Mouse (Mus musculus): ENCODE measurements around the gene Trp53bp1. TPM values are rescaled to one million over a fixed set of nuclear protein-coding genes. Genes with fewer than 3 reads are reported as not detected.

The Trp53bp1 gene
- polyA plus RNA-seq, 1 experiment from 2014 or later = 23.3 TPM

GRCm38 (mm10) chr2:121292316-121293013 is 21.3 kb upstream of the Trp53bp1 start:
- no peaks in the 10 kb centered on the region for H3K36me3 ChIP-seq
- peaks cover 100% of the 10 kb centered on the region for H3K27me3 ChIP-seq (replicated peaks)
- WGBS (ENCODE audit: insufficient replicate concordance) = 48% methylated on average over 5 of the region's 5 CpGs
- no peak for ATAC-seq
- peaks cover 42% of the 10 kb centered on the region for H3K4me1 ChIP-seq
- no peak overlapping the region for H3K4me2 ChIP-seq
- no peak overlapping the region for H3K27ac ChIP-seq
- no peak overlapping the region for H3K4me3 ChIP-seq
- no peaks in the 10 kb centered on the region for H3K9me3 ChIP-seq (replicated peaks)
- H3K9ac ChIP-seq = no peak overlapping the region

- peaks cover 25% of the 10 kb centered on the region for H3K4me1 ChIP-seq
- peaks cover 77% of the 10 kb centered on the region for H3K27me3 ChIP-seq (replicated peaks)
- WGBS (ENCODE audit: insufficient replicate concordance) = 6% methylated on average over 36 of the region's 36 CpGs
- H3K9me3 ChIP-seq (replicated peaks) = no peaks in the 10 kb centered on the region
- peak overlapping the region; percentile 93 for H3K4me2 ChIP-seq
- peak overlapping the region; percentile 63 for H3K4me3 ChIP-seq
- H3K27ac ChIP-seq = no peak overlapping the region
- H3K9ac ChIP-seq = peak overlapping the region; percentile 44
- no peaks in the 10 kb centered on the region for H3K36me3 ChIP-seq
- no peak for ATAC-seq
Measured at GRCm38 (mm10) chr2:121289730-121290540, 18.7 kb upstream of the Trp53bp1 start.

DNA sequence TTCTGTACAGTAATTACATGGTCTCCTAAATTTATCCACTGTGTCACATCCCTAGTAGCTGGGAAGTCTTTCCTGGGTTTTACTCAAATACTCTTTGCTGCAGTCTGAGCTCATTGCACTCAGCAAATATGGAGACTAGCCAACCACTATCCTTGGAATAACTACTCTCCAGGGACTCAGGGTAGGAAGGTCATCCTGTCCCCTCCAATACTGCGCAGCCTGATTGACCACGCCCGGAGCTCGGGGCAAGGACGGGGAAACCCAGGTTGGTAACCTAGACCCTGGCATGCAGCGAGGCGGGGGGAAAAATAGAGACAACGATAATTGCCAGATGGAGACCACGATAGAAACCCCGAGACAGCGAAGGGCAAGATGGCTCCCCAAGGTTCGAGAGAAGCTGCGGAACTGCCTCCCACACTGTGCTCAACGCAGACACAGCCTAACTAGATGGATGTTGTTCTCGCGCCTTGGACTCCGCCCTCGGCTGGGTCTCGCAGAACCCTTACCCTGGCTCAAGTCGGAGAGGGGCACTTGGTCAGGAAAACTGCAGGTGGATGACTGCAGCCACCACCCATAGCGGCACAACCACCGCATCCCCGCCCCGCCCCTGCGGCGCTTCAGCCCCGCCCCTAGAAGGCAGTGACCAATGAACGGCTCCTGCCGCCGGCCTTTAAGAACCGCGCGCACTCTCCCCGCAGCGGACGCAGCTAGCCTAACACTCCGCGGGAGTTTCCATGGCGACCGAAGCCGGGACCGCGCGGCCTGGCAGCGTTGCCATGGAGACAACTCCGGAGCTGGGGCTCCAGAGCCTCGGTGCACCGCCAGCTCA is 17.9 kb upstream of the Trp53bp1 start, which contains the start of gene Map1a:
TSS of gene Map1a (plus strand) at position 700 of the 829 bp plus-strand sequence.
- 2% methylated on average over 48 of the region's 48 CpGs for WGBS (ENCODE audit: insufficient replicate concordance)
- H3K9me3 ChIP-seq (replicated peaks) = no peaks in the 10 kb centered on the region
- H3K27ac ChIP-seq = no peak within 1 kb of the TSS
- peak within 1 kb of the TSS; percentile 93 for H3K4me2 ChIP-seq
- H3K4me3 ChIP-seq = peak within 1 kb of the TSS; percentile 63
- peaks cover 17% of the 10 kb centered on the region for H3K4me1 ChIP-seq
- H3K36me3 ChIP-seq = no peaks in the 10 kb centered on the region
- peak; percentile 97 for ATAC-seq
- H3K9ac ChIP-seq = peak within 1 kb of the TSS; percentile 44
- peaks cover 69% of the 10 kb centered on the region for H3K27me3 ChIP-seq (replicated peaks)

DNA sequence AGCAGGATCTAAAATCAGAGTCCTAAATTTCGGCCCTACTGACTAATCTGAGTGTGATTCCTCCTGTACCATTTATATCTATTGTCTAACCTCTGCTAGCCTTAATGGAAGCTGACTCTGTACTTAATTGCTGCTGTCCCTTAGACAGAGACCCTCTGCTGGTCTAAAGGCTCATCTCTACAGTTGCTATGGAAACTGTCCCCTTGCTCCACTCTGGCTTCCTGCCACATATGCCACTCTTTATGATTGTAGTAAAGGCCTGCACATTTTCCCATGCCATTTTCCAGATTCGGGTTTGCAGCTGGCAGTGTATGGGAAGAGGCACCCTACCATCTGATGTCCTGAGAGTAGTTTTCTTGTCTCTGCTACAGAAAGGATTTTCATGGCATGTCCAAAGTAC is 16.6 kb upstream of the Trp53bp1 start:
- 55% methylated on average over 2 of the region's 2 CpGs for WGBS (ENCODE audit: insufficient replicate concordance)
- Histone ChIP-seq H3K27ac (no peak overlapping the region), H3K27me3 (replicated peaks) (peaks cover 60% of the 10 kb centered on the region), H3K36me3 (no peaks in the 10 kb centered on the region), H3K4me2 (no peak overlapping the region), H3K9ac (no peak overlapping the region), H3K9me3 (replicated peaks) (no peaks in the 10 kb centered on the region), H3K4me1 (peaks cover 15% of the 10 kb centered on the region), H3K4me3 (no peak overlapping the region)
- no peak for ATAC-seq

GRCm38 (mm10) chr2:121271928-121272516 is 815 bp upstream of the Trp53bp1 start:
- 32% methylated on average over 4 of the region's 4 CpGs for WGBS (ENCODE audit: insufficient replicate concordance)
- peak overlapping the region; percentile 94 for H3K4me3 ChIP-seq
- H3K36me3 ChIP-seq = peaks cover 10% of the 10 kb centered on the region; the same call in 1 of the 2 replicates
- peaks cover 18% of the 10 kb centered on the region for H3K4me1 ChIP-seq
- peak overlapping the region; percentile 82 for H3K4me2 ChIP-seq
- no peaks in the 10 kb centered on the region for H3K27me3 ChIP-seq (replicated peaks)
- H3K27ac ChIP-seq = no peak overlapping the region
- H3K9ac ChIP-seq = peak overlapping the region; percentile 84
- no peak for ATAC-seq
- no peaks in the 10 kb centered on the region for H3K9me3 ChIP-seq (replicated peaks)

DNA sequence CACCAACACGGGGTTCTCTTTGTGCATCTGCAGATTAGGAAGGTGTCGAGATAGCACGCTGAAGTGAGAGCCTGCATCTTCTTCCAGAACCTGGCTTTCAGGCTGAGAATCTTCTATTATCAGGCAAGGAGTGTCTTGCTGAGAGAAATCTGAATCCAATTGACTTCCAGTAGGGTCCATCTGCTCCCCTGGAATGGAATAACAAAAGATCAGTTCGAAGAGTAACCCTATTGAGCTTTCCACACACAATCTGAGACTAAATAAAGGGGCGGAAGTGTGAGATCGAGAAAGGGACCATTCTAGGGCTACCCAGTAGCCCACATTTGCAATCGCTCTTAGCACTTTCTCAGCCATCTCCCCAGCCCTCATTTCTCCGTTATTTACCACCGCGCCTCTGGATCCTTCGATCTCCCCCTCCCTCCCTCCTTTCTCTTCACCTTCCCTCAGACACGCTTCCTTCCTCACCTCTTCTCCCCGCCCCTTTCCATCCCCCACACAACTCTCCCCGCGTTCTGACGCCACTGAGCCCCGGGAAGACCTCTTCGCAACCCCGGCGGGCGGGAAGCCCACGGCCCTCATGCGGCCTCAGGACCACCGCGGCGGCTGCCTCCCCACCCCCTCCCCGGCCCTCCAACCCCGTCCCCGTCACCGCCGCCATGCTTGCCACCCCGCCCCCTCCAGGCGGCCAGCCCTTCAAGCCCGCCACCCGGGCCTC is 529 bp downstream of the Trp53bp1 start:
- Histone ChIP-seq H3K4me2 (peak overlapping the region; percentile 82), H3K27ac (peak overlapping the region; percentile 61), H3K36me3 (peaks cover 10% of the 10 kb centered on the region; the same call in 1 of the 2 replicates), H3K4me1 (peaks cover 18% of the 10 kb centered on the region), H3K4me3 (peak overlapping the region; percentile 94), H3K9me3 (replicated peaks) (no peaks in the 10 kb centered on the region), H3K9ac (peak overlapping the region; percentile 84), H3K27me3 (replicated peaks) (no peaks in the 10 kb centered on the region)
- peak; percentile 64 for ATAC-seq
- 2% methylated on average over 35 of the region's 35 CpGs for WGBS (ENCODE audit: insufficient replicate concordance)

GRCm38 (mm10) chr2:121268446-121268845 is 2.8 kb downstream of the Trp53bp1 start:
- Histone ChIP-seq H3K4me2 (no peak overlapping the region), H3K36me3 (peaks cover 12% of the 10 kb centered on the region; the same call in 1 of the 2 replicates), H3K27ac (no peak overlapping the region)

DNA sequence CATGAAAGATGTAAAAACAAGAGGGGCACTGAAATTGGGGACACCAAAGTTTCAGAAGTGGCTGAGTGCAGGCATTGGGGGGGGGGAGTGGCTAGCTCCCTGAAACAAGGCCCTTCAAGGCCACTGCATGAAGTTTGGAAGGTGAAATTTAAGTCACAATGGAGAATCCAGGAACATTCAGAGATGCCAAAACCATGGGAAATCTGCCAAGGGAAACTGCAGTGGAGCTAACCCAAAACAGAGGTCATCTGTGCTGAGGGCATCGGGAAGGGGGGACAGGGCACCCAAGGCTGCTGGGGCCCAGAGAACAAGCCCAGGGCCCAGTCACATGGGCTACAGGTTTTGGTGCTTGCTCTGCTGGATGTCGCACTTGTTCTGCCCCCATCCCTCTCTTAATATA is 21.4 kb downstream of the Trp53bp1 start:
- H3K9ac ChIP-seq = no peak overlapping the region
- H3K4me3 ChIP-seq = no peak overlapping the region
- H3K27me3 ChIP-seq (replicated peaks) = no peaks in the 10 kb centered on the region
- no peaks in the 10 kb centered on the region for H3K4me1 ChIP-seq
- no peak overlapping the region for H3K4me2 ChIP-seq
- 75% methylated on average over 2 of the region's 2 CpGs for WGBS (ENCODE audit: insufficient replicate concordance)
- H3K36me3 ChIP-seq = peaks cover 77% of the 10 kb centered on the region
- no peaks in the 10 kb centered on the region for H3K9me3 ChIP-seq (replicated peaks)
- no peak overlapping the region for H3K27ac ChIP-seq
- ATAC-seq = no peak

More at GRCm38 (mm10) chr2:121268446-121268845, 2.8 kb downstream of the Trp53bp1 start:
- ATAC-seq = no peak
- H3K27me3 ChIP-seq (replicated peaks) = no peaks in the 10 kb centered on the region
- WGBS (ENCODE audit: insufficient replicate concordance) = 76% methylated on average over 8 of the region's 8 CpGs
- no peak overlapping the region for H3K9ac ChIP-seq
- peaks cover 18% of the 10 kb centered on the region for H3K4me1 ChIP-seq
- no peak overlapping the region for H3K4me3 ChIP-seq
- no peaks in the 10 kb centered on the region for H3K9me3 ChIP-seq (replicated peaks)

DNA sequence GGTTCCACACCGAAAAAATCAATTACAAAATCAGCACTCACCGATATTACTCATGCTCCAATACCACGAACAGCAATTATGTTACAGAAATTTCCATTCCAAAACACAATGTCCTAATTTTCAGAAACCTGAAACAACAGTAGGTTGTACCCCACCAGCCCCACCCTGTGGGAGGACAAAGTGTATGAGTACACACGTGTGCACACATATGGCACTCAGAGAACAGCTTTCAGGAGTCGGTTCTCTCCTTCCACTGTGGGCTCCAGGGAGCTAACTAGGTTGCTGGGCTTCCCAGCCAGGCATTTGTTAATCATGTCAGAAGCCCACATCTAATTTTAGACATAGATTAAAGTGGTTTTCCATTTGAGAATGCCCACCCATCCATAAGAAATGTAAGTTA is 27.1 kb downstream of the Trp53bp1 start:
- Histone ChIP-seq H3K4me1 (no peaks in the 10 kb centered on the region), H3K4me2 (no peak overlapping the region), H3K9ac (no peak overlapping the region), H3K4me3 (no peak overlapping the region), H3K36me3 (peaks cover 64% of the 10 kb centered on the region), H3K27ac (no peak overlapping the region), H3K9me3 (replicated peaks) (no peaks in the 10 kb centered on the region), H3K27me3 (replicated peaks) (no peaks in the 10 kb centered on the region)
- WGBS (ENCODE audit: insufficient replicate concordance) = 71% methylated on average over 5 of the region's 5 CpGs
- no peak for ATAC-seq

DNA sequence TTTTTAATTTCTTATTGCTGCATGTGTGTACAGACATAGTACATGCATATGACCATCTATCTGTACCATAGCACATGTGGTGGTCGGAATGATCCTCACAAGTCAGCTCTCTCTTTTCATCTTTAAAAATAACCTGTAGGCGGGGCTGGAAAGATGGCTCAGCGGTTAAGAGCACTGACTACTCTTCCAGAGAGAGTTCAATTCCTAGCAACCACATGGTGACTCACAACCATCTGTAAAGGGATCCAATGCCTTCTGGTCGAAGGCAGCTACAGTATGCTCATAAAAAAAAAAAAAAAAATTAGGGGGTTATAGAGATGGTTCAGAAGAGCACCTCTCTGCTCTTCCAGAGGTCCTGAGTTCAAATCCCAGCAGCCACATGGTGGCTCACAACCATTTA is 31.8 kb downstream of the Trp53bp1 start:
- Histone ChIP-seq H3K4me1 (peaks cover 23% of the 10 kb centered on the region), H3K4me3 (no peak overlapping the region), H3K27ac (no peak overlapping the region), H3K36me3 (peaks cover 56% of the 10 kb centered on the region), H3K9ac (no peak overlapping the region), H3K4me2 (no peak overlapping the region), H3K9me3 (replicated peaks) (no peaks in the 10 kb centered on the region), H3K27me3 (replicated peaks) (no peaks in the 10 kb centered on the region)
- no peak for ATAC-seq
- WGBS (ENCODE audit: insufficient replicate concordance) = 67% methylated on average over 4 of the region's 4 CpGs
